In genomic region chr4:151972221-151972967, GRCm38 (mm10) we compare ENCODE assay signal across 11 mouse cellular contexts. TPM values are rescaled to one million over a fixed set of nuclear protein-coding genes. Genes with fewer than 3 reads are reported as not detected.
A peak's percentile ranks its signal among the peaks of the same experiment; 100 is the strongest.
DNase-seq lines count a peak whose midpoint lies in the region; ATAC-seq and TF ChIP-seq lines count a peak whose summit lies in the region.
"Had no signal": no experiment of that assay in that cellular context is flagged by ENCODE, and none has a peak within 500 bp of the region (broad histone marks: within the 10 kb centered on the region; RNA-seq: fewer than 3 reads in every experiment).

No protein-coding gene starts in this region.

- H3K9ac ChIP-seq in heart, embryonic 12.5 days = no peak overlapping the region
- H3K9ac ChIP-seq: heart, embryonic 13.5 days; midbrain, embryonic 12.5 days had no signal

- no peak overlapping the region for H3K4me3 ChIP-seq in lung, adult 2 months (replicated peaks; ENCODE audit: extremely low read depth, low read depth, low read length)
- no peak overlapping the region for H3K4me3 ChIP-seq in myocyte
- H3K4me3 ChIP-seq in heart, embryonic 12.5 days = no peak overlapping the region
- H3K4me3 ChIP-seq: heart, embryonic 13.5 days; midbrain, embryonic 12.5 days had no signal

- DNase-seq in cerebellum, postnatal 25 days = peak; percentile 31 to 52
- DNase-seq in cerebellum, postnatal 36 days = no peak
- DNase-seq in lung, adult 2 months = no peak
- DNase-seq in lung, postnatal 25 days (ENCODE audit: low spot score) = no peak
- DNase-seq in embryo, embryonic 11 days = peak; percentile 58
- no peak for DNase-seq in adrenal gland, postnatal 36 days

- H3K27ac ChIP-seq in heart, embryonic 12.5 days (ENCODE audit: poor library complexity, severe bottlenecking) = no peak overlapping the region
- H3K27ac ChIP-seq: heart, embryonic 13.5 days; midbrain, embryonic 12.5 days had no signal

- TF ChIP-seq POLR2A in lung, adult 2 months (IDR thresholded peaks at IDR 0.05; ENCODE audit: borderline replicate concordance, extremely low read depth, low read depth, low read length) = no peak
- TF ChIP-seq POLR2A in myocyte (IDR thresholded peaks at IDR 0.05; ENCODE audit: insufficient read length, low read depth) = no peak

- peaks cover 12% of the 10 kb centered on the region for H3K36me3 ChIP-seq in myocyte (ENCODE audit: control insufficient read depth, insufficient read depth)
- H3K36me3 ChIP-seq in heart, embryonic 12.5 days = peaks cover 87% of the 10 kb centered on the region

- no peaks in the 10 kb centered on the region for H3K4me1 ChIP-seq in lung, adult 2 months (ENCODE audit: control insufficient read depth, insufficient read depth, low read length)
- 0 out of 2 replicates have a peak, but pooled peaks cover 8% of the 10 kb centered on the region for H3K4me1 ChIP-seq in heart, embryonic 12.5 days (replicated peaks)
- H3K4me1 ChIP-seq: midbrain, embryonic 12.5 days had no signal

- WGBS in lung, adult 2 months = 65% methylated on average over 10 of the region's 10 CpGs
- WGBS in heart, embryonic 12.5 days = 72% methylated on average over 10 of the region's 10 CpGs

- peak; percentile 72 for TF ChIP-seq CTCF in lung, adult 2 months (IDR thresholded peaks at IDR 0.05; ENCODE audit: insufficient read depth, low read length)

- ATAC-seq in heart, embryonic 12.5 days (ENCODE audit: insufficient number of reproducible peaks, low FRiP score) = no peak
- ATAC-seq: Patski had no signal

- no peak overlapping the region for H3K4me2 ChIP-seq in myocyte (ENCODE audit: low read depth)
- no peak overlapping the region for H3K4me2 ChIP-seq in heart, embryonic 12.5 days
- H3K4me2 ChIP-seq: heart, embryonic 13.5 days; midbrain, embryonic 12.5 days had no signal

- no peaks in the 10 kb centered on the region for H3K27me3 ChIP-seq in myocyte (ENCODE audit: control insufficient read depth, insufficient read depth, insufficient read length)
- no peaks in the 10 kb centered on the region for H3K27me3 ChIP-seq in heart, embryonic 12.5 days (replicated peaks)
- H3K27me3 ChIP-seq: heart, embryonic 13.5 days; midbrain, embryonic 12.5 days; Patski had no signal

- H3ac ChIP-seq in myocyte (ENCODE audit: control insufficient read depth, insufficient read length) = no peak overlapping the region

- H3K79me2 ChIP-seq in myocyte (ENCODE audit: control insufficient read depth, insufficient read depth) = no peaks in the 10 kb centered on the region

- H3K9me3 ChIP-seq in heart, embryonic 12.5 days (replicated peaks) = no peaks in the 10 kb centered on the region

TF ChIP-seq in myocyte, 11 proteins besides CTCF, POLR2A, EP300 and RAD21:
- TF ChIP-seq TCF12 (IDR thresholded peaks at IDR 0.05; ENCODE audit: insufficient read depth, poor library complexity, severe bottlenecking) (no peak), CEBPB (IDR thresholded peaks at IDR 0.05; ENCODE audit: insufficient read depth, poor library complexity, severe bottlenecking) (0 out of 2 replicates have a peak, but pooled peaks have one; percentile 45)

RNA-seq across cellular contexts. Expression of gene Thap3, which starts 16.4 kb away (rescaled TPM):
- 64.2 and 72.5 TPM in 2 replicates for polyA plus RNA-seq in lung, adult 2 months (2012; rRNA removed)
- polyA plus RNA-seq in myocyte (2012; fragmentation: generic; extraction: Trizol) = 46.4 TPM
- total RNA-seq in adrenal gland, postnatal 36 days (2021) = 10 to 100 TPM; 19.5 to 20.5 TPM
- 25.2 and 26.6 TPM in 2 replicates for polyA plus RNA-seq in heart, embryonic 12.5 days (2016; fragmentation: Nextera tagmentation; extraction: Ambion mirVana)

RNA-seq across cellular contexts. Expression of gene Phf13, which starts 23.7 kb away (rescaled TPM):
- 8.9 TPM in 2 replicates for polyA plus RNA-seq in lung, adult 2 months (2012; rRNA removed)
- polyA plus RNA-seq in myocyte (2012; fragmentation: generic; extraction: Trizol) = 13.5 TPM
- total RNA-seq in adrenal gland, postnatal 36 days (2021) = 10 to 100 TPM; 17.2 to 17.7 TPM
- 26.7 and 27.0 TPM in 2 replicates for polyA plus RNA-seq in heart, embryonic 12.5 days (2016; fragmentation: Nextera tagmentation; extraction: Ambion mirVana)

RNA-seq across cellular contexts. Expression of gene Klhl21, which starts 36.2 kb away (rescaled TPM):
- 43.6 and 48.6 TPM in 2 replicates for polyA plus RNA-seq in lung, adult 2 months (2012; rRNA removed)
- 25.8 TPM for polyA plus RNA-seq in myocyte (2012; fragmentation: generic; extraction: Trizol)
- total RNA-seq in adrenal gland, postnatal 36 days (2021) = 10 to 100 TPM; 21.7 to 29.7 TPM
- polyA plus RNA-seq in heart, embryonic 12.5 days (2016; fragmentation: Nextera tagmentation; extraction: Ambion mirVana) = 41.0 and 41.4 TPM in 2 replicates

RNA-seq across cellular contexts. Expression of gene Dnajc11, which starts 38.9 kb away (rescaled TPM):
- 30.8 and 45.8 TPM in 2 replicates for polyA plus RNA-seq in lung, adult 2 months (2012; rRNA removed)
- polyA plus RNA-seq in myocyte (2012; fragmentation: generic; extraction: Trizol) = 45.5 TPM
- 10 to 100 TPM; 93.5 to 95.9 TPM for total RNA-seq in adrenal gland, postnatal 36 days (2021)
- 61.1 and 63.8 TPM in 2 replicates for polyA plus RNA-seq in heart, embryonic 12.5 days (2016; fragmentation: Nextera tagmentation; extraction: Ambion mirVana)

RNA-seq across cellular contexts. Expression of gene Zbtb48, which starts 55.1 kb away (rescaled TPM):
- polyA plus RNA-seq in lung, adult 2 months (2012; rRNA removed) = 15.9 and 21.6 TPM in 2 replicates
- polyA plus RNA-seq in myocyte (2012; fragmentation: generic; extraction: Trizol) = 7.2 TPM
- 1 to 10 TPM; 8.6 to 9.7 TPM for total RNA-seq in adrenal gland, postnatal 36 days (2021)
- 13.9 and 15.1 TPM in 2 replicates for polyA plus RNA-seq in heart, embryonic 12.5 days (2016; fragmentation: Nextera tagmentation; extraction: Ambion mirVana)

Comparison
In these comparisons a context has a peak if more than half of its experiments do, and no peak if none do; other contexts are left out.
1. DNase-seq: peak in cerebellum, postnatal 25 days (2 of 2) and embryo, embryonic 11 days (single experiment); none in cerebellum, postnatal 36 days (0 of 2), lung, adult 2 months (single experiment), lung, postnatal 25 days (single experiment) and adrenal gland, postnatal 36 days (0 of 2).